Mouse (Mus musculus) erythroblast, embryonic 14.5 days (primary cell): ENCODE results near the gene Susd2.

Experiments
- GATA1 ChIP-seq: IDR thresholded peaks from 2 replicates; pipeline ENCODE4 v1.6.1; 2012; ENCODE audit warnings: low read length, inconsistent platforms, mixed read lengths
- TAL1 ChIP-seq: IDR thresholded peaks from 3 replicates; pipeline ENCODE4 v1.6.1; 2012; ENCODE audit warnings: low read length, inconsistent platforms, mixed read lengths

DNA sequence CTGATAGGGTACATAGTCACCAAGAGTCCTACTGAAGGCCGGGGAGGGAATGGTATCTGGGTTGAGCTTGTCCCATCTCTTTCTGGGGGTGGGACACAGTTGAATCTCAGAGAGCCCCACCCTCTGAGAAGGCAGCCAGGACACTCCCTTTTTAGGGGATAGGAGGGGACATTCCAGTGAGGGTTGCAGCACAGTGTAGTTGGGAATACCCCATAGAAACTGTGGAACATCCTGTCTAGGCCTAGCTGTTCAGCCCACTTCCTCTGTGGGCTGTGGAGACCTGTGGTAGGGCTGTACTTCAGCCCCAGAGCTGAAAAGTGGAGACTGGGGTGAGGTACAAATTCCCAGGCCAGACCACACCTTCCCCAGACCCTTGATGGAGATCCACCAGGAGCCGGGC, 917 bp downstream of the Susd2 start:
- TF ChIP-seq TAL1: no peak
- no peak for TF ChIP-seq GATA1
